Mouse (Mus musculus) hindbrain, embryonic 10.5 days (tissue): ENCODE results near the gene Rbm28. TPM values are rescaled to one million over a fixed set of nuclear protein-coding genes. Genes with fewer than 3 reads are reported as not detected.
A peak's percentile ranks its signal among the peaks of the same experiment; 100 is the strongest.

Experiments used
- DNase-seq: peaks from one replicate; pipeline ENCODE4 v3.0.0-alpha.2; 2017; ENCODE audit warnings: low spot score
- H3K27ac ChIP-seq: fragments of 300-500 bp; sonication (generic); 2 replicates; pipeline ENCODE4 v1.5.1; 2016; ENCODE audit warnings: mild to moderate bottlenecking, moderate library complexity
- H3K27me3 ChIP-seq: fragments of 300-500 bp; sonication (generic); 2 replicates; pipeline ENCODE4 v1.6.1; 2016; ENCODE audit warnings: mild to moderate bottlenecking; ENCODE audit not compliant: poor library complexity, insufficient read depth, severe bottlenecking
- H3K36me3 ChIP-seq: fragments of 300-500 bp; sonication (generic); 2 replicates; pipeline ENCODE4 v1.6.1; 2016; ENCODE audit warnings: mild to moderate bottlenecking, moderate library complexity
- H3K4me1 ChIP-seq: fragments of 300-500 bp; sonication (generic); replicated peaks from 2 replicates; pipeline ENCODE4 v1.6.1; 2016; ENCODE audit warnings: mild to moderate bottlenecking
- H3K4me3 ChIP-seq: fragments of 300-500 bp; sonication (generic); 2 replicates; pipeline ENCODE4 v1.5.1; 2016; ENCODE audit warnings: mild to moderate bottlenecking, moderate library complexity
- H3K9me3 ChIP-seq: fragments of 300-500 bp; sonication (generic); 2 replicates; pipeline ENCODE4 v1.6.1; 2016; ENCODE audit warnings: mild to moderate bottlenecking, moderate library complexity
- WGBS: fragments of 180-500 bp; shearing (Covaris S2); methylation state at CpG from one replicate; pipeline ENCODE4 v1.1.7; 2016; 5-methylcytosine and 5-hydroxymethylcytosine counted together
- polyA plus RNA-seq: library from polyadenylated mRNA; unstranded; fragments of >200 nt; fragmentation: Nextera tagmentation; extraction: Ambion mirVana; gene quantifications from 2 replicates; pipeline ENCODE4 v1.2.1, GENCODE M21; 2016

Rbm28 gene
- polyA plus RNA-seq, 1 experiment from 2014 or later, result 39.3 TPM

GRCm38 (mm10) chr6:29203096-29203495 lies 38.3 kb upstream of the Rbm28 start:
- peaks cover 48% of the 10 kb centered on the region for H3K36me3 ChIP-seq
- H3K4me3 ChIP-seq, result no peak overlapping the region
- no peaks in the 10 kb centered on the region for H3K9me3 ChIP-seq
- DNase-seq, result no peak
- H3K27me3 ChIP-seq, result peaks cover 24% of the 10 kb centered on the region
- peaks cover 20% of the 10 kb centered on the region for H3K4me1 ChIP-seq
- no peak overlapping the region for H3K27ac ChIP-seq
- WGBS, result 91% methylated on average over 13 of the region's 13 CpGs

- Histone ChIP-seq H3K4me3 (no peak overlapping the region), H3K27ac (no peak overlapping the region), H3K36me3 (peaks cover 48% of the 10 kb centered on the region), H3K9me3 (no peaks in the 10 kb centered on the region), H3K27me3 (peaks cover 35% of the 10 kb centered on the region), H3K4me1 (peaks cover 23% of the 10 kb centered on the region)
- DNase-seq, result no peak
- WGBS, result 83% methylated on average over 8 of the region's 8 CpGs
Observed at GRCm38 (mm10) chr6:29201988-29202387, 37.2 kb upstream of the Rbm28 start.

GRCm38 (mm10) chr6:29201341-29201740 lies 36.5 kb upstream of the Rbm28 start:
- no peaks in the 10 kb centered on the region for H3K9me3 ChIP-seq
- WGBS, result 90% methylated on average over 5 of the region's 5 CpGs

GRCm38 (mm10) chr6:29200496-29200895 lies 35.7 kb upstream of the Rbm28 start:
- DNase-seq, result no peak
- Histone ChIP-seq H3K4me1 (peaks cover 31% of the 10 kb centered on the region), H3K36me3 (peaks cover 37% of the 10 kb centered on the region), H3K27ac (no peak overlapping the region), H3K27me3 (peaks cover 48% of the 10 kb centered on the region), H3K9me3 (no peaks in the 10 kb centered on the region), H3K4me3 (no peak overlapping the region)
- WGBS, result 72% methylated on average over 3 of the region's 3 CpGs

More at GRCm38 (mm10) chr6:29201341-29201740, 36.5 kb upstream of the Rbm28 start:
- H3K4me1 ChIP-seq, result peaks cover 24% of the 10 kb centered on the region
- H3K4me3 ChIP-seq, result no peak overlapping the region
- H3K36me3 ChIP-seq, result peaks cover 42% of the 10 kb centered on the region
- H3K27me3 ChIP-seq, result peaks cover 41% of the 10 kb centered on the region
- no peak for DNase-seq
- H3K27ac ChIP-seq, result no peak overlapping the region

GRCm38 (mm10) chr6:29199223-29199855 lies 34.5 kb upstream of the Rbm28 start:
- Histone ChIP-seq H3K27me3 (peaks cover 48% of the 10 kb centered on the region), H3K4me3 (peak overlapping the region; percentile 50), H3K27ac (peak overlapping the region; percentile 73), H3K36me3 (peaks cover 31% of the 10 kb centered on the region), H3K9me3 (no peaks in the 10 kb centered on the region), H3K4me1 (peaks cover 31% of the 10 kb centered on the region)
- no peak for DNase-seq
- 43% methylated on average over 8 of the region's 8 CpGs for WGBS

- WGBS, result 11% methylated on average over 25 of the region's 25 CpGs
- peak; percentile 93 for DNase-seq
- Histone ChIP-seq H3K27ac (peak overlapping the region; percentile 73), H3K4me1 (peaks cover 35% of the 10 kb centered on the region), H3K9me3 (no peaks in the 10 kb centered on the region), H3K27me3 (peaks cover 56% of the 10 kb centered on the region), H3K36me3 (peaks cover 23% of the 10 kb centered on the region), H3K4me3 (peak overlapping the region; percentile 50)
Observed at GRCm38 (mm10) chr6:29198309-29199222, 33.8 kb upstream of the Rbm28 start.

GRCm38 (mm10) chr6:29195846-29196698 lies 31.3 kb upstream of the Rbm28 start:
- Histone ChIP-seq H3K27ac (peak overlapping the region; percentile 56; the same call in 1 of the 2 replicates), H3K27me3 (peaks cover 67% of the 10 kb centered on the region), H3K4me3 (no peak overlapping the region), H3K4me1 (peaks cover 37% of the 10 kb centered on the region), H3K36me3 (peaks cover 6% of the 10 kb centered on the region; the same call in 1 of the 2 replicates), H3K9me3 (no peaks in the 10 kb centered on the region)
- DNase-seq, result peak; percentile 19
- 82% methylated on average over 5 of the region's 5 CpGs for WGBS

GRCm38 (mm10) chr6:29195146-29195545 lies 30.3 kb upstream of the Rbm28 start:
- 81% methylated on average over 5 of the region's 5 CpGs for WGBS
- peaks cover 60% of the 10 kb centered on the region for H3K27me3 ChIP-seq
- DNase-seq, result peak; percentile 0

GRCm38 (mm10) chr6:29193961-29194750 lies 29.4 kb upstream of the Rbm28 start:
- 71% methylated on average over 15 of the region's 15 CpGs for WGBS
- no peak for DNase-seq
- Histone ChIP-seq H3K36me3 (no peaks in the 10 kb centered on the region), H3K4me1 (peaks cover 28% of the 10 kb centered on the region), H3K27ac (no peak overlapping the region; the same call in 1 of the 2 replicates), H3K4me3 (no peak overlapping the region), H3K9me3 (no peaks in the 10 kb centered on the region), H3K27me3 (peaks cover 51% of the 10 kb centered on the region)

More at GRCm38 (mm10) chr6:29195146-29195545, 30.3 kb upstream of the Rbm28 start:
- no peaks in the 10 kb centered on the region for H3K36me3 ChIP-seq
- no peak overlapping the region for H3K4me3 ChIP-seq
- H3K9me3 ChIP-seq, result no peaks in the 10 kb centered on the region
- H3K27ac ChIP-seq, result no peak overlapping the region
- peaks cover 34% of the 10 kb centered on the region for H3K4me1 ChIP-seq

- WGBS, result 70% methylated on average over 1 of the region's 1 CpGs
- DNase-seq, result no peak
- H3K27ac ChIP-seq, result no peak overlapping the region
- H3K36me3 ChIP-seq, result no peaks in the 10 kb centered on the region
- H3K4me1 ChIP-seq, result 0 out of 2 replicates have a peak, but pooled peaks cover 3% of the 10 kb centered on the region
- H3K9me3 ChIP-seq, result no peaks in the 10 kb centered on the region
- peaks cover 10% of the 10 kb centered on the region; the same call in 1 of the 2 replicates for H3K27me3 ChIP-seq
- no peak overlapping the region for H3K4me3 ChIP-seq
Observed at GRCm38 (mm10) chr6:29187936-29188335, 23.1 kb upstream of the Rbm28 start.

GRCm38 (mm10) chr6:29179843-29180242 lies 15.0 kb upstream of the Rbm28 start:
- peak overlapping the region; percentile 74 for H3K4me3 ChIP-seq
- H3K27me3 ChIP-seq, result peaks cover 82% of the 10 kb centered on the region
- H3K4me1 ChIP-seq, result peaks cover 21% of the 10 kb centered on the region
- DNase-seq, result peak; percentile 4
- no peak overlapping the region for H3K27ac ChIP-seq
- H3K36me3 ChIP-seq, result no peaks in the 10 kb centered on the region
- H3K9me3 ChIP-seq, result no peaks in the 10 kb centered on the region
- 45% methylated on average over 8 of the region's 8 CpGs for WGBS
